In the genomic region with DNA sequence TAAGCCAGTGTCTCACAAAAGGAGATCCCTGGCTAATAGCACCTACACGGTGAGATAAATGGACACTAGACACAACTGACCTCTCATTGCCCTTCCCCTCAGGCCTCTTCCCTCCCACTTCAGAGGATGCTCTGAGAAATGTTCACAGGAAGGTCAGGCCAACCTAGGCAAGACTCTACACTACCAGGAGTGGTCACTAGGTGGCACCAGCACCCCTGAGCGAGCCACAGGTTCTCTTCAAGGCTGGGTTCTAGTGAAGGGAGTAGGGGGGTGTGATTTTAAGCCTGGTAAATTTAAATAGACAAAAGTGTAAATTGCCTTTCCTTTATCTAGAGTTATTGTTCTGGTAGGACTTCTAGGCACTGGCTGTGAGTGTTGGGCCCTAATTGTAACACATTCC, we compare ENCODE assay signal across 8 mouse cellular contexts.
DNase-seq lines count a peak whose midpoint lies in the region; ATAC-seq and TF ChIP-seq lines count a peak whose summit lies in the region.

No protein-coding gene starts in this region.

- DNase-seq in hindbrain, embryonic 11.5 days (ENCODE audit: low spot score): peak; percentile 85
- peak; percentile 67 for DNase-seq in brain, embryonic 14.5 days (ENCODE audit: low read depth)
- peak; percentile 18 for DNase-seq in fibroblast of lung, adult 2 months (ENCODE audit: low read depth)
- DNase-seq in left cerebral cortex, adult 11 months (ENCODE audit: low spot score): peak; percentile 37
- peak; percentile 18 to 21 for DNase-seq in spleen, postnatal 36 days (ENCODE audit: low spot score in 2 of 2)

- H3K27me3 ChIP-seq in hindbrain, embryonic 11.5 days (ENCODE audit: control insufficient read depth, insufficient read depth, low read length): no peaks in the 10 kb centered on the region
- H3K27me3 ChIP-seq in hindbrain, embryonic 12.5 days: no peaks in the 10 kb centered on the region
- no peaks in the 10 kb centered on the region for H3K27me3 ChIP-seq in midbrain, embryonic 13.5 days

- TF ChIP-seq POLR2A in brain, embryonic 14.5 days (IDR thresholded peaks at IDR 0.05; ENCODE audit: borderline replicate concordance, extremely low read depth, insufficient read depth, insufficient read length, poor library complexity, severe bottlenecking): no peak

- H3K4me3 ChIP-seq in hindbrain, embryonic 11.5 days (ENCODE audit: low read depth, low read length): no peak overlapping the region
- no peak overlapping the region for H3K4me3 ChIP-seq in hindbrain, embryonic 12.5 days
- H3K4me3 ChIP-seq in midbrain, embryonic 13.5 days (replicated peaks): no peak overlapping the region

- peak; percentile 87 for TF ChIP-seq CTCF in brain, embryonic 14.5 days (IDR thresholded peaks at IDR 0.05; ENCODE audit: borderline replicate concordance, extremely low read depth, insufficient read depth, insufficient read length)

- no peak overlapping the region for H3K27ac ChIP-seq in hindbrain, embryonic 11.5 days (ENCODE audit: low read depth, low read length)
- H3K27ac ChIP-seq in hindbrain, embryonic 12.5 days: no peak overlapping the region
- no peak overlapping the region for H3K27ac ChIP-seq in midbrain, embryonic 13.5 days

- WGBS in hindbrain, embryonic 11.5 days: 21% methylated on average over 2 of the region's 2 CpGs
- 22% methylated on average over 2 of the region's 2 CpGs for WGBS in hindbrain, embryonic 12.5 days
- WGBS in midbrain, embryonic 13.5 days: 15% methylated on average over 2 of the region's 2 CpGs

- no peaks in the 10 kb centered on the region for H3K9me3 ChIP-seq in hindbrain, embryonic 11.5 days (ENCODE audit: control insufficient read depth, low read length)
- no peaks in the 10 kb centered on the region for H3K9me3 ChIP-seq in hindbrain, embryonic 12.5 days (replicated peaks)
- no peaks in the 10 kb centered on the region for H3K9me3 ChIP-seq in midbrain, embryonic 13.5 days

- no peak overlapping the region for H3K4me2 ChIP-seq in hindbrain, embryonic 11.5 days (replicated peaks; ENCODE audit: low read depth, low read length)
- no peak overlapping the region for H3K4me2 ChIP-seq in hindbrain, embryonic 12.5 days (replicated peaks)
- H3K4me2 ChIP-seq in midbrain, embryonic 13.5 days (replicated peaks): no peak overlapping the region

- ATAC-seq in hindbrain, embryonic 11.5 days (ENCODE audit: low FRiP score): no peak; the same call in 1 of the 2 replicates
- ATAC-seq in hindbrain, embryonic 12.5 days (ENCODE audit: low FRiP score): no peak
- ATAC-seq in hematopoietic stem cell, adult 5-6 weeks (replicated peaks in 1 of 2; ENCODE audit: insufficient read depth in 1 of 2, low FRiP score in 2 of 2, low TSS enrichment in 1 of 2, low read depth in 1 of 2, poor library complexity in 2 of 2, severe bottlenecking in 2 of 2): peak; percentile 85 to 86
- ATAC-seq in midbrain, embryonic 13.5 days: peak; percentile 60; the same call in 1 of the 2 replicates

- H3K9ac ChIP-seq in hindbrain, embryonic 11.5 days (ENCODE audit: low read depth, low read length): no peak overlapping the region
- H3K9ac ChIP-seq in hindbrain, embryonic 12.5 days: no peak overlapping the region
- H3K9ac ChIP-seq in midbrain, embryonic 13.5 days (replicated peaks): no peak overlapping the region

- H3K36me3 ChIP-seq in hindbrain, embryonic 11.5 days (ENCODE audit: control insufficient read depth, insufficient read depth, low read length): no peaks in the 10 kb centered on the region
- H3K36me3 ChIP-seq in hindbrain, embryonic 12.5 days: no peaks in the 10 kb centered on the region
- no peaks in the 10 kb centered on the region for H3K36me3 ChIP-seq in midbrain, embryonic 13.5 days

- H3K4me1 ChIP-seq in hindbrain, embryonic 11.5 days (replicated peaks; ENCODE audit: control insufficient read depth, insufficient read depth, low read length): no peaks in the 10 kb centered on the region
- no peaks in the 10 kb centered on the region for H3K4me1 ChIP-seq in hindbrain, embryonic 12.5 days
- H3K4me1 ChIP-seq in midbrain, embryonic 13.5 days (replicated peaks): no peaks in the 10 kb centered on the region; the same call in 1 of the 2 replicates

Comparison
In these comparisons a context has a peak if more than half of its experiments do, and no peak if none do; other contexts are left out.
1. ATAC-seq: peak in hematopoietic stem cell, adult 5-6 weeks (2 of 2) and midbrain, embryonic 13.5 days (single experiment); none in hindbrain, embryonic 11.5 days (single experiment) and hindbrain, embryonic 12.5 days (single experiment).
2. DNase-seq: peak in every context shown above with its lines; median percentile 85 in hindbrain, embryonic 11.5 days; 67 in brain, embryonic 14.5 days; 37 in left cerebral cortex, adult 11 months; 20 in spleen, postnatal 36 days; 18 in fibroblast of lung, adult 2 months.